Mouse (Mus musculus) cerebellum, adult 18-20 months (tissue): ENCODE measurements at regions not wholly inside any gene's neighbourhood (a gene's known extent, or its start where the extent isn't known, plus 50 kb on each side); places are given as distances from the start of the nearest gene placed in this dataset.

Experiments used
- DNase-seq, 2 experiments: peaks; one replicate each; pipeline ENCODE4 v3.0.0; 2021

DNA sequence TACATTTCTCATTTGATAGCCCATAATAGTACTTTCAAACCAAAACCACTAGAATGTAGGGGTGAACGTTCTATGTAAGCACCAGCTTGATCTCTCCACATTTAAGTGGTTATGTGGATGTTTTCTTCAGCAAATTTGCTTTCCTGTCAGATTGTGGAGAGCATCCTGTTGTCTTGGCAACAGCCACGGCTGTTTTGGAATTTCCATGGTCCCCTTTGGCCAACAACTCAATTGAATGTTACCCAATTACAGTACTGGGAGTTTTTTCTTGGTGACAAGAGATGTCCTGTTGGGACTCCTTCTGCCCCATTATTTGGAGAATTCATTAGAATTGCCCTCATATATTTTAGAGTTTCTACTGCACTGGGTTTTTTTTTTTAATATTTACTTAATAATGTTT, 503.2 kb downstream of the Ndufa4 start:
- peak; percentile 3 to 9 for DNase-seq

DNA sequence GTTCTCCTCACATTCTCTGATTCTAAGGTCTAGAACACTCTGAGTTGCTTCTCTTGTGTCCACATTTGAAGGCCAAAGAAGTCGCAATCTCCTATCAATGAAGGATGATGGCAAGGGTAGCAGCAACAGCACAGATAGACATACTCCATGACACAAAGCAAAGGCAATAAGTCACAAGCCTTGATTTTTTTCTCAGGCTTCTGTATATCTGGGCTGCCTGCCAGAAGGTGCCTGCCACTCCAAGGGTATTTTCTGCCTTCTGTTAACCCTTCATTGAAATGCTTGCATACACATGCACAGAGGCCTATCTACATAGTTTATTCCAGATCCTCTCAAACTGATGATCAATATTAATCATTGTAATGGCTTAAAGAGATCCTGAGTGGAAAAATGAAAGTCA, 548.2 kb downstream of the Ndufa4 start:
- no peak for DNase-seq

DNA sequence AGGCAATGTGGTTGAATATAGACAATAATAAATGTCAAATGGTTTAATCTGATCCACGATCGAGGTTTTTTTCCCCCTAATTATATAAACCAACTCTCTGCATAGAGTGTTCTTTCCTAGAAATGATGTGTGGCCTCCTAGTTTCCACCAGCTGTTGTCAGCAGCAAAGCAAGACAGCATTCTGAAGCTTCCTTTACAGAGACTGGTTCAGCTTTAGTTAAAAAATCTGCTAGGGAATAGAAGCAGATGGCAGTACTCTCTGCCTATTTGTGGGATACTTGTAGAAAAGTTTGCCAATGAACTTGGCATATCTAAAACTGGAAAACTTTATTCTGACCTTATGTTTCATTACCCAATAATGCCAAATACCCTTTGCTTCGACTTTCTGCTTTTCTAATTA, 553.7 kb downstream of the Ndufa4 start:
- no peak for DNase-seq

DNA sequence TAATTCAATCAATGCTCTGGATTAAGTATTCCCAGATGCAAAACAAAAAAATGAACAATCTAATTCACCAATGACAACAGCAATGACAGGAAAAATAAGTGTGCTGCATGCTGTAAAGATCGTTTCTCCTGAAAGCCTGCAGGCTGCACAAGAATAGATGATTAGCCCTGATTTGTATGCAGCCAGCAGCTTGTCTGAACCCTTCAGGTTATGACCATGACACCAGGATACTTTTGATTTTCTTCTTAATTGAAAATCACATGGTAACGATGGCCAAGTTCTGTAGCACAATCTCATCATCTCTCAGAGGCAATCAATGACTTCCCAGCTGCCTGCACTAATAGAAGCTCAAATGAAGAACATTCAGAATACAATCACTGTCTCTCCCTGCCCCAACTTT, 573.2 kb downstream of the Ndufa4 start:
- DNase-seq, result no peak

GRCm38 (mm10) chr6:11313744-11314143, 593.6 kb downstream of the Ndufa4 start:
- no peak for DNase-seq

DNA sequence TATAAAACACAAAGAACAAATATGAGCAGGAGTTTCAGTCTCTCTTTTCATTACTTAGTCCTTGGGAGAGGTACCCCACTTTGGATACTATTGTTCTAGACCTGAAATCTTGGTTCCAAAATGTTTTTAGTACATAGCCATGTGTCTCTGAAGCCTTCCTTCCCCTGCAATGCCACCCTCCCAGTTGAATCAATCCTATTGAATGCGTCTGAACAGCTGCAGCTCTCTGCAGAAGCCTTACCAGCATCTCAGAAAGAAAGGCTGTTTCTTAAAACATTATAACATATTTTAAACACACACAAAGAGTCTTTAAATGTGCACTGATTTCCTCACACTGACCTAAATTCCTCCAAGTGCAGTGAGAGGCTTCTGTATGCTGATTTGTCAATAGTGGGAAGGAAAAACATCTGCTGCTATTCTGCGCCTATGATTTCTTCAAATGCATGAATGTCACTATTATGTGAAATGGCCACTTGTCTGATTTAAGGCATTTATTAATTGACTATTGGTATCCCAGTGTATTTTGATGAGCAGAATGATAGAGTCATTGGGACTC, 601.2 kb downstream of the Ndufa4 start:
- no peak for DNase-seq

DNA sequence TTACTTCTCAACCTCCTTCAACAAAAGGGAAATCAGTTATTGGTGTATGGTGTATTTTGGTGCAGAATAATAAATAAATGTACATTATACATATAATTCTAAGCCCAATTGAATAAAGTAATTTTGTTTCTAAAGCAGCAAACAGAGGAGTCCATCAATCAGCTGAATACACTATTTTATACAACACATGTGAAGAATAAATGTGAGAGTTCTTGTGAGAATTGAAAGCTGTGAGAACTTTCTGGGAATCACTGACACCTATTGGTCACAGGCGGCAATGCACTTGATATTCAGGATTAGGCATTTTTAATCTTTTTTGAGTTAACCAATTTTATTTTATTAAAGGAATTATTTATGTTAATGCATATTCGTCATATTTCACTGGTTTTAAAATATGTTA, 623.3 kb downstream of the Ndufa4 start:
- peak in 1 of 2 experiments; percentile 6 for DNase-seq

DNA sequence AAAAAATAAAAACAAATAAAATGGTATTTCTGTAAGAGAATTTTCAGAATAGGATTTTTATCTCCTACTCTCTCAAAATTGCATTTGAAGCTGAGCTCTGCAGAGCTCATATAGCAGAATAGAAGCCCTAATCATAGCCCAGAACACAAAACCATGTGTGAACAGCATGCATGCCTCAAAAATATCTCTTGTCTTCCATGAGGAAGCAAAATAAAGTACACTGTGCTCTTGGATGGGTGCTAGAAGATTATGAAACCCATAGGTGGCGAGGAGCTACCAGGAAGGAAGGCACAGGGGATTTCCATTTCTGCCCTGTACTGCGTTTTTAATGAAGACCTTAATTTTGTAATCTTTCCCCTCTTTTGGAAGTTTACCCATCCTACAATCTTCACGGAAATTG, 632.1 kb downstream of the Ndufa4 start:
- no peak for DNase-seq
